Mouse (Mus musculus): ENCODE results near the gene Rad51ap1. TPM values are rescaled to one million over a fixed set of nuclear protein-coding genes. Genes with fewer than 3 reads are reported as not detected.

The Rad51ap1 gene
- polyA plus RNA-seq (2021), result 14.4 TPM

DNA sequence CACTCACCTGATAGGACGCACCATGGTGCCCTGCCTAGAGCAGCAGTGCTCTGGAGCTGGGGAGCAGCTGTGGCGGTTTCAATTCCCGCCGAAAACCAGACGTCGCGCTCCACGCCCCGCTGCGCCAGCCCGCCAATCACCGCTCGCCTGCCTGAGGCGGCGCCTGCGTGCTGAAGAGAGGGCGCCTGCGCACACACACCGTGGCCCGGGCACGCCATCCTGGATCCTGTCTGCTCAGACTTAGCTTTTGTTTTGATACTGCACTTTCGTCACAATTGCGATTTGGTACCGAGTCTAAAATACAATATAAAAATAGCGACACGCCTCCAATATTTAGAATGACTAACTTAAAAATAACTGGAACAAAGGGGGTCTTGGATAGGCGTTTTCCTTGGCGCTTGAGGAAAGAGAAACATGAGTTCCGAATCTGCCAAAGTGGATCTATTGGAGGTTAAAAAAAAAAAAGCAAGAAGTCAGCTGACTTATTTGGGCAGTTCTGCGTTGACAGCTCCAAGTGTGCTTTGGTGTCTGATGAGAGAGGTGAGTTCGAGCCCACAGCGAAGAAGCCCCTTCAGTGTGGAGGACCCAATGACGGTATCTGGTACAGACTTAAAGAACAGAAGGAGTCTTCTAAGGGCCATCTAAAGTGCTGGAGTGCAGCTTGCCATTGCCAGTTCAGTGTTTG is at the start of gene Rad51ap1, which contains the start of gene D6Wsu163e:
Rad51ap1 (minus strand) TSS at position 101 of the 685 bp plus-strand sequence.
D6Wsu163e (plus strand) TSS at position 476 of the 685 bp plus-strand sequence.
- no peak for TF ChIP-seq CTCF (IDR thresholded peaks at IDR 0.05)
- ChIA-PET POLR2A (interaction anchor here (0.6 to 0.8 kb wide), 2 partner anchors 148 to 170 kb away, joined by 3 to 4 read pairs; partner anchors contain the start of gene Tigar), CTCF (interaction anchor here (0.6 to 2.0 kb wide), 7 partner anchors 9 to 414 kb away, joined by 3 to 5 read pairs (median 3); no protein-coding TSS in a partner anchor)
- H3K27me3 ChIP-seq, result no peaks in the 10 kb centered on the region
- in situ Hi-C loops (cut with MboI; ENCODE audit: low pct_unique_long_range_greater_than_20kb), result loop anchor here (10.0 kb wide), 1 partner anchor 515 kb away; no protein-coding TSS in a partner anchor
- ATAC-seq (peak; percentile 89), DNase-seq (ENCODE audit: low read depth, low spot score) (peak; percentile 60)

GRCm38 (mm10) chr6:126981539-126982234 is 42.3 kb upstream of the Rad51ap1 start:
- in situ Hi-C loops (cut with MboI; ENCODE audit: low pct_unique_long_range_greater_than_20kb), result no loop called here
- ATAC-seq, result peak; percentile 26
- H3K27me3 ChIP-seq, result no peaks in the 10 kb centered on the region
- no peak for TF ChIP-seq CTCF (IDR thresholded peaks at IDR 0.05)
- no peak for DNase-seq (ENCODE audit: low read depth, low spot score)
- CTCF ChIA-PET, result no interaction called here
- POLR2A ChIA-PET, result interaction anchor here (1.0 kb wide), 1 partner anchor 9 kb away, joined by 3 read pairs; no protein-coding TSS in a partner anchor

DNA sequence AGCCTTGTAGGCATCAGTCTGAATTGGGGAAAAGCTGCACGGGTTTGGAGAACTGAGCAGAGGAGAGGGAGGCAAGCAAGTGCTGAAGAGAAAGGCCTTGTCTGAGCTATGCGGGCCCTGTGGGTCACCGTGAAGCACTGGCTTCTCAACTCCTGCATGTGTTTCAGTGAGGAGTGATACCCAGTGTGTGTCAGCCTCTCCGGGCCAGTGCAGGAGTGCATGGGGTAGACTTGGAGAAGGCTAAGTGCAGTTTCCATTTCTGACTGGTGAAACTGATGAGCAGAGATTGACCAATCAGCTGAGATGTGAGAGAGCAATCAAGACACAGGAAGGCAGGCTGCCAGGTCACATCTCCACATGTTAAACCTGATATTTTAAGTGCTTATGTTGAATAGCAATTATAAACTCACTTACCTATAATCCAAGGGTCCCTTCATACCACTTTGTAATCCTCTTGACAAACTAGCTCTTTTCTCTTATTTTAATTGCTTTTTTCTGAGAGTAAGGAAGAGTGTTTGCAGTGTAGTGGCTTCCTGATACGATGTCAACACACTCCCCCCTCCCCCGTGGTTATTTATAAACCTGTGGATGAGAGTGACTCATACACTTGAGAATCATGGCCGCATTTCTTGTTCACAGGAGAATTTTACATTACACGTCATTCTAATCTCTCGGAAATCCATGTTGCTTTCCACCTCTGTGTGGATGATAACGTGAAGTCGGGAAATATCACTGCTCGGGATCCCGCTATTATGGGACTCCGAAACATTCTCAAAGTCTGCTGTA is 27.0 kb upstream of the Rad51ap1 start:
- peak; percentile 57 for ATAC-seq
- DNase-seq (ENCODE audit: low read depth, low spot score), result no peak
- in situ Hi-C loops (cut with MboI; ENCODE audit: low pct_unique_long_range_greater_than_20kb), result no loop called here
- H3K27me3 ChIP-seq, result no peaks in the 10 kb centered on the region
- ChIA-PET POLR2A (no interaction called here), CTCF (interaction anchor here (0.9 to 1.6 kb wide), 5 partner anchors 8 to 120 kb away, joined by 4 to 9 read pairs (median 5); no protein-coding TSS in a partner anchor)
- no peak for TF ChIP-seq CTCF (IDR thresholded peaks at IDR 0.05)

GRCm38 (mm10) chr6:126963426-126963825 is 24.0 kb upstream of the Rad51ap1 start:
- no peaks in the 10 kb centered on the region for H3K27me3 ChIP-seq
- ChIA-PET POLR2A (interaction anchor here (0.9 kb wide), 1 partner anchor 14 kb away, joined by 3 read pairs; no protein-coding TSS in a partner anchor), CTCF (no interaction called here)
- in situ Hi-C loops (cut with MboI; ENCODE audit: low pct_unique_long_range_greater_than_20kb), result no loop called here
- no peak for ATAC-seq
- DNase-seq (ENCODE audit: low read depth, low spot score), result no peak
- no peak for TF ChIP-seq CTCF (IDR thresholded peaks at IDR 0.05)

DNA sequence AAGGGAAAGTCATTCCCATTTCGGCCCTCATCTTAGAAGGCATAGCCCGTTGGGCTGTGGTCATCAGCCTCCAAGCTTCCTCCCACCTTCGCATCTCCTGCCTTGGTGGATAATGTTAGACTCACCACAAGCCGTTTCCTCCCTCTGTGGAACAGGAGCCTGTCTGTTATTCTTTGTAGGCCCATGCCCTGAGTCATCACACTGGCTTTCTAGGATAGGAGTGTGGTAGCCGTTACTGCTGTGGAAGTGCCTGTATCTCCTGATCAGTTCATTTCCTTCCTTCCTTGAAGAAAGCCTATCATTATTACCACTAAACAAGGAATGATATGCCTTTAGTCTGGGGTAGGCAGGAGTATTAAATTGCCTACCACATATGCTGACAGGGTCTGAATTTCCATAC is 23.3 kb upstream of the Rad51ap1 start:
- CTCF ChIA-PET, result no interaction called here
- in situ Hi-C loops (cut with MboI; ENCODE audit: low pct_unique_long_range_greater_than_20kb), result no loop called here
- no peak for TF ChIP-seq CTCF (IDR thresholded peaks at IDR 0.05)
- POLR2A ChIA-PET, result no interaction called here
- no peak for DNase-seq (ENCODE audit: low read depth, low spot score)
- no peaks in the 10 kb centered on the region for H3K27me3 ChIP-seq
- no peak for ATAC-seq

DNA sequence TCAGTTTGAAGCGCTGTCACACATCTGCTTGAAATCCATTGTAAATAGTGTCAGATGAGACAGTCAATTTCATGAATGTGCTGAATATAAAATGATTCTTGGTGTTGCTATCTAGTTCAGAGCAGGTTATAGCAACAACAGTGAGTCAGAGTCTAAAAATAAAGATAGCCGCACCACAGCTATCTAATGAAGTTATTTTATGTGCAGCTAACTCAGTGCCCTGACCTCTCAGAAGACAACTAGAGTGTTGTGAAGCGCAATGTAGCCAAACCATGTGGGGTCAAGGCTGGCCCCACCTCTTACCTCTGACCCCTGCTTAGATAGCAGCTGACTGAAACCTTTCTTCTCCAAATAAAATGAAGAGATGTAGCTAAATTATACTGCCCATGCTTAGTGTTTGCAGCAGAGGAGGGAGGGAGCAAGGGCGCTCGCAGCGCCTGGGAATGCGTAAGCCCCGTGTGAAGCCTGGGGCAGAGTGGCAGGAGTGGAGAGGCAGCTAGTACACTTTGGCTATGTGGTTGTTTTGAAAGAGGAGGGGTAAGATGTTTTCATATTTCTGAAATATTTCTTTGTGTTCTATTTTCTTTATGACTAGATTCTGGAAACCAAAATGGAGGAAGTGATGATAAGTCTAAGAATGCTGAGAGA is 22.1 kb upstream of the Rad51ap1 start:
- in situ Hi-C loops (cut with MboI; ENCODE audit: low pct_unique_long_range_greater_than_20kb), result no loop called here
- ATAC-seq, result no peak
- no peaks in the 10 kb centered on the region for H3K27me3 ChIP-seq
- DNase-seq (ENCODE audit: low read depth, low spot score), result no peak
- TF ChIP-seq CTCF (IDR thresholded peaks at IDR 0.05), result no peak
- CTCF ChIA-PET, result interaction anchor here (1.1 kb wide), 1 partner anchor 11 kb away, joined by 3 read pairs; no protein-coding TSS in a partner anchor
- POLR2A ChIA-PET, result no interaction called here

DNA sequence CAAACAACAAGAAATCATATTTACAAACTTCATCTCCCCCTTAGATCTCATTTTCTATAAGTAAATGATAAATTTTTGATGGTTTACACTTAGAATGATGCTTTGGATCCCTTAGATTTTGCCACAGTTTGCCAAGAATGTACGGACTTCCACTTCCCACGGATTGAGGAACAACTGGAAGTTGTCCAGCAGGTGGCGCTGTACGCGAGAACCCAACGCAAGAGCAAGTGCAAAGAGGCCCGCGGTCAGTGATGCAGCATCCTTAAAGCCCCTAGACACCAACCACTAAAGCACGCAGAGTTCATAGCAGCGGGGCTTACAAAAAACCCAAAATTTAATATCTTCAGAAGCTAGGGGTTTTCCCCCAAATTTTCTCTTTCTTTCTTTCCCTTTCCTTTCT is 16.3 kb upstream of the Rad51ap1 start:
- ATAC-seq (no peak), DNase-seq (ENCODE audit: low read depth, low spot score) (no peak)
- peak; percentile 86 for TF ChIP-seq CTCF (IDR thresholded peaks at IDR 0.05)
- CTCF ChIA-PET, result interaction anchor here (0.7 to 3.1 kb wide), 14 partner anchors 7 to 498 kb away, joined by 3 to 15 read pairs (median 4); no protein-coding TSS in a partner anchor
- H3K27me3 ChIP-seq, result no peaks in the 10 kb centered on the region
- in situ Hi-C loops (cut with MboI; ENCODE audit: low pct_unique_long_range_greater_than_20kb), result no loop called here
- POLR2A ChIA-PET, result interaction anchor here (1.8 kb wide), 1 partner anchor 125 kb away, joined by 5 read pairs; no protein-coding TSS in a partner anchor

GRCm38 (mm10) chr6:126948336-126948735 is 8.9 kb upstream of the Rad51ap1 start:
- DNase-seq (ENCODE audit: low read depth, low spot score), result no peak
- CTCF ChIA-PET, result interaction anchor here (0.8 to 2.9 kb wide), 7 partner anchors 8 to 144 kb away, joined by 3 to 12 read pairs (median 4); partner anchors contain the start of genes D6Wsu163e and Rad51ap1
- POLR2A ChIA-PET, result no interaction called here
- TF ChIP-seq CTCF (IDR thresholded peaks at IDR 0.05), result peak; percentile 65
- H3K27me3 ChIP-seq, result no peaks in the 10 kb centered on the region
- in situ Hi-C loops (cut with MboI; ENCODE audit: low pct_unique_long_range_greater_than_20kb), result loop anchor here (5.0 to 10.0 kb wide), 2 partner anchors 139 to 506 kb away; no protein-coding TSS in a partner anchor
- ATAC-seq, result no peak

- in situ Hi-C loops (cut with MboI; ENCODE audit: low pct_unique_long_range_greater_than_20kb), result loop anchor here (10.0 kb wide), 1 partner anchor 514 kb away; no protein-coding TSS in a partner anchor
- POLR2A ChIA-PET, result no interaction called here
- no peak for DNase-seq (ENCODE audit: low read depth, low spot score)
- ATAC-seq, result peak; percentile 27
- TF ChIP-seq CTCF (IDR thresholded peaks at IDR 0.05), result peak; percentile 64
- CTCF ChIA-PET, result no interaction called here
- H3K27me3 ChIP-seq, result no peaks in the 10 kb centered on the region
Measured at GRCm38 (mm10) chr6:126940451-126940850, 1.1 kb upstream of the Rad51ap1 start.

Data from Patski (cell line).